Mouse (Mus musculus) urinary bladder, postnatal 10 days (tissue): ENCODE data around the gene Orc4.
"Not testable (repeated sequence)": the region's sequence is repeated elsewhere in the genome, so short reads cannot be mapped to it uniquely, and the experiment has no call there.

Experiments
- DNase-seq: peaks from one replicate; pipeline ENCODE4 v3.0.0; 2022; ENCODE audit warnings: low spot score

Gene Orc4

GRCm38 (mm10) chr2:48950252-48950315 lies at the start of gene Orc4:
TSS of gene Orc4 (minus strand) at chr2:48950277.
- no peak for DNase-seq

GRCm38 (mm10) chr2:48990322-48990721 lies 40.2 kb upstream of the Orc4 start:
- no peak for DNase-seq

GRCm38 (mm10) chr2:48978920-48979319 lies 28.8 kb upstream of the Orc4 start:
- no peak for DNase-seq

GRCm38 (mm10) chr2:48956591-48956990 lies 6.5 kb upstream of the Orc4 start:
- no peak for DNase-seq

- DNase-seq: no peak
Measured at GRCm38 (mm10) chr2:48950316-48950880, 321 bp upstream of the Orc4 start.

GRCm38 (mm10) chr2:48949743-48950251 lies 280 bp downstream of the Orc4 start:
- peak; percentile 10 for DNase-seq

GRCm38 (mm10) chr2:48948841-48949584 lies 1.1 kb downstream of the Orc4 start, which contains the start of gene Mbd5:
TSS of gene Mbd5 (plus strand) at chr2:48949508.
- peak; percentile 94 for DNase-seq

GRCm38 (mm10) chr2:48947761-48948160 lies 2.3 kb downstream of the Orc4 start:
- DNase-seq: no peak

GRCm38 (mm10) chr2:48935058-48935457 lies 15.0 kb downstream of the Orc4 start:
- no peak for DNase-seq

- DNase-seq: no peak
Measured at GRCm38 (mm10) chr2:48915832-48916231, 34.2 kb downstream of the Orc4 start.

GRCm38 (mm10) chr2:48914185-48914584 lies 35.9 kb downstream of the Orc4 start:
- DNase-seq: no peak

- no peak for DNase-seq
Measured at GRCm38 (mm10) chr2:48908866-48909265, 41.2 kb downstream of the Orc4 start.

- DNase-seq: no peak
Measured at GRCm38 (mm10) chr2:48895186-48895585, 54.9 kb downstream of the Orc4 start.

GRCm38 (mm10) chr2:48885945-48886344 lies 64.1 kb downstream of the Orc4 start:
- DNase-seq: no peak

GRCm38 (mm10) chr2:48868199-48868913 lies 81.7 kb downstream of the Orc4 start:
- no peak for DNase-seq

GRCm38 (mm10) chr2:48865596-48865995 lies 84.5 kb downstream of the Orc4 start:
- not testable (repeated sequence) for DNase-seq
